Mouse (Mus musculus) CH12F3 (cell line): ENCODE measurements around the gene Nudt14.

Experiments used
- in situ Hi-C: fragments of 300-500 bp; cut with MboI; formaldehyde crosslinking; loops from 2 replicates; pipeline ENCODE4 v1.14.3; 2020; ENCODE audit warnings: low sequenced_read_pairs

Nudt14 gene

GRCm38 (mm10) chr12:112950040-112950760 is 8.3 kb upstream of the Nudt14 start:
- in situ Hi-C loops, result no loop called here

DNA sequence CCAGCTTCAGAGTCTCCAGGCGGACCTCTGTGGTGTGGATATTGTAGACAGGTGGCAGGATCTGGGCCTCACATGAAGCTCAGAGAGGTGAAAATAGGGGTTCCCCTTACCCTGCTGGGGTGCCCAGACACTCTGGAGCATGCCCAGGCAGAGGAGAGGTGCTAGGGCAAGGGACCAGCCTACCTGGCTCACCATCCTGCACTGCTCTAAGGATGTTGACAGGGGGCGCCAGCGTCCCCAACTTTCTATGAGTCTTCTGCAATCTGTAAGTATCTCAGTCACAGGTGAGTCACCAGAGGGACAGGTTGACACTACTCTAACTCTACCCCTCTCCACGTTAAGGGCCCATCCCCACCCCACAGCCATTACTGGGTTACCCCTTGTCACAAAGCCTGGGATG is 5.4 kb upstream of the Nudt14 start:
- in situ Hi-C loops, result loop anchor here (5.0 kb wide), 1 partner anchor 70 kb away; no protein-coding TSS in a partner anchor

DNA sequence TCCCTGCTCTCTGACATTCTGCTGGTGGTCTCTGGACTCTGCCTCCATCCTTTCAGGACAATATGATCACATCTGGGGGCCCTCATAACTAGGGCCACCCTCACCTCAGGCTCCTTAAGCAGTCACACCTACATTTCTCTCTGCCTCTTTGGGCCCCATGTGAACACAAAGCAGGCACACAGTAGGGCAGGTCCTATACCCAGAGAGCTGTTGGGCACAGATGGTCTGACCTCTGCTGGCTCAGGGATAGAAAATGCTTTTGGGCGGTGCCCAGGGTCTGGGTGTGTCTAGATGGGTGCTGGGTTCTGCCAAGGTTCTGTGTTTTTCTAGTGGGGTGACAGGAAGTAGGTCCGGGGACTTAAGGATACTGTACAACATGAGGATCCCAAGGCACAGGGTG is 1.7 kb upstream of the Nudt14 start:
- in situ Hi-C loops, result no loop called here

DNA sequence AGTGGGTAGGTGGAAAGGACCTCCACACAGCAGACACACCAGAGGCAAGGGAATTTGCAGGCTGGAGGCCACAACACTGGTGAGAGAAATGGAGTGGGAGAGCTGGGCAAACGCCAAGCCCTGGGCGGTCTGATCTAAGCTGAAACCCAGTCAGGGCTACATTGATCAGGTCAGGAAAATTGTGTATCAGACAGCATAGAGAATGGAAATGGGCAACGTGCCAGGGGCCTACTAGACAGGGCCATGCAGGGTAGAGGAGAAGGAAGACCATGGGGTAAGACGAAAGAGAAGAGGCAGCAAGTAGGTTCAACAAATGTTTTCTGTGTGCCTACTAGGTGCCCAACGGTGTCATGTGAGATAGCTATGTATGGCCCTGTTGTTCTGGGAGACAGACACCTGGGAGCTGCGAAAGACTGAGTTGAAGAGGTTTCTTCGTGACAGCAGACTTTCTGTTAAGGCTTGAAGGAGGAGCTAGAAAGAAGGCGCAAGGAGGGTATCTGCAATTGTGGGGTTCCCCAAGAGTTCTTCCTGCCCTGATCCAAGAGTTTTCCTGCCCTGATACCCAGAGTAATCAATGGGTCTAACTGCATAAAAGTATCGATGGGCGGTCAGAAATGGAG is 658 bp downstream of the Nudt14 start:
- in situ Hi-C loops, result no loop called here

DNA sequence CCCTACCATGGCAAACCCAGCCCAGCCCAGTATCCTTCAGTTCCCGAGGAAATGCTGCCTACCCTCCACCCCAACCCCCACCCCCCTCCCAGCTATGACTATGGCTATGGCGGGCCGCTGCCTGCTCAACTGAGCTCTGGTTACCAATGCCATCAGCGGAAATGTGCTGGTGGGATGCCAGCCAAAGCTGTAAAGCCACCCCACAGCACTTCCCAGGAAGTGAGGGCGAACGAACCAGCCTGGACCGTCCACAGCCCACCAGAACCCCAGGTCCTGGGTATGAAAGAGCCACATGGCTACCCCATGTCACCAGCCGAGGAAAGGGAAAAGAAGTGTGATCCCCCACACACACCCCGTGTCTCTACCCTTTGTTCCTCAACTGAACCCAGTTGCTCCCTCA is 1.2 kb downstream of the Nudt14 start:
- in situ Hi-C loops, result no loop called here

DNA sequence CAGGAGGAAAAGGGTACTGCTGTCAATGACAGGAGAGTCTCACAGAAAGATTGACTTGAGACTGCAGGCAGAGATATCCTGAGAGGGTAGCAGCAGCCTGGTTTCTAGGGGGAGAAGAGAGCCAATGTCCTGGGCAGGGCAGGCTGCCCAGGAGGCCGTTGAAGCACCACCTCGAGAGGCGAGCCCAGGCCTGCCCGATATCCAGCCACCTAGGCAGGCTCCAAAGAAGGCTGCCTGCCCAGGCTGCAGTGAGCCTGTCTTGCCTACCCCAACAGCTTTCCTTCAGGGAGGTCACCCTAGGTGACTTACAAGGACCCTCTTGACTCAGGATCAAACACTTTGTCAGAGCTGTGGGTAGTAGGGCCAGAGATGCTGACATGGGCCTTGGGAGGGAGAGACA is 1.7 kb downstream of the Nudt14 start:
- in situ Hi-C loops, result no loop called here

DNA sequence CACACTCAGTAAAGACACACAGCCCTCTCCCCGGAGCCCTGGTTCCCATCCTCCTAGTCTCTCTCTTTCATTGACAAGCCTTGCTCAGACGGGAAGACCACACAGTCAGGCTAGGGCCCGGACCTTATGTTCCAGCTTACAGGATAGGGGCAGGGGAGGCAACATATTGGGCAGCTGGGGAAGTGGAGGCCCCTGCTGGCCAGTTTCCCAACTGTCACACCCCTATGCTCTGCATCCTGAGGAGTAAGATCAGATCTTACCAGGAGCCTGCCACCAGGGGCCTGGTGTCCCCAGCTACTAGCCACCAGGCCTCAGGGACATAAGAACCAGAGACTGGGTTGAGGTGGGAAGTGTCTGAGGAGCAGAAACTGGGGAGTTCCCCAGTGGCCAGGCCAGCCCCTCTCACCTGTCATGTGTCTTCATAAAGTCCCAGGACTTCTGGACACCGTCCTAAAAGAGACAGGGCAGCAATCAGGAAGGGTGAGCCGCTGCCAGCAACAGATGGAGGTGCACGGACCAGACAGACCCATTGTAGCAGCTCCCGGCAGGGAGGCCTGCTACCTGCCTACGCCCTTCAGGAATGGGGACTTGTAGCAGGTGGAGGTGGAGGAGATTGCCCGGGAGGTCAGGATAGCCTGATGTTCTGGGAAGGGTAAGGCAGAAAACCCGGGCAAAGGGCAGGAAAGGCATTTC is 2.9 kb downstream of the Nudt14 start:
- in situ Hi-C loops, result no loop called here

DNA sequence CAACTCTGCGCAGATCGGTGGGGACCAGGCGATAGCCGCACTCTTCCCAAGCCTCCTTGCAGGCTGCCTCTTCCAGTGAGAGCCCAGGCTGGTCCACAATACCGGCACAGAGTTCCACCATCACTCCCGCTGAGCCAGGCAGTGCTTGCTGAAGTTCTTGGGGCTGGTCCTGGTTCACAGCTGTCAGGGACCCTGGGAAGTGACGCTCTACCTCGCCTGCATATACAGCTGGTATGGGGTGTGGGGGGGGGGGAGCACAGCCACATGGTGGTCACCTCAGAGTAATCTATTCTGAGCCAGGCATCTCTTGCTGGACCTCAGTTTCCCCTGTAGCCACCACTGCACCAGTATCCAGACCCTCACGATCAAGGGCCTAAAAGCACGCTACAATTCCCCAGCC is 3.6 kb downstream of the Nudt14 start:
- in situ Hi-C loops, result no loop called here

GRCm38 (mm10) chr12:112937906-112938305 is 4.0 kb downstream of the Nudt14 start:
- in situ Hi-C loops, result no loop called here

- in situ Hi-C loops, result no loop called here
These were observed 9.3 kb downstream of the Nudt14 start for GRCm38 (mm10) chr12:112932647-112933046.

GRCm38 (mm10) chr12:112929562-112930352 is 12.2 kb downstream of the Nudt14 start, which contains the start of gene Jag2:
TSS of gene Jag2 (minus strand) at chr12:112929776.
- in situ Hi-C loops, result no loop called here

GRCm38 (mm10) chr12:112928401-112929241 is 13.3 kb downstream of the Nudt14 start:
- in situ Hi-C loops, result no loop called here

- in situ Hi-C loops, result no loop called here
These were observed 14.7 kb downstream of the Nudt14 start for GRCm38 (mm10) chr12:112927265-112927664.

DNA sequence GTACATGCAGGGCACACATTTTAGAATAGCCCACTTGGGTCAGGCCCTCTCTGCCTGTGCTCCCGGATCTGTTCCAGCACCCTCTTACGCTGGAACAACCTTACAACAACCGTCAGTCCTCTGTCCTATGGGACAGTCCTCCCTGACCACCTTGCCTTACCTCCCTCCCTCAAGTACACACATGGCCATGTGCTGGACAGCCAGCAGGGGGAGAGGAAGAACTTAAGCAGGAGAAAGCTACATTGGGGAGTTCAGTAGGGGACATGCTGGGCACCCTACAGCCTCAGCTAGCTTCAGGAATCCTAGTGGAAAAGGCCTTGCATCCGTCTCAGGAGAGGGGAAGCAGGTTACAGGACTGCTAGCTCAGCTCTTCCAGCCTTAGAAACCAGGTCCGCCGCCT is 16.0 kb downstream of the Nudt14 start:
- in situ Hi-C loops, result no loop called here

GRCm38 (mm10) chr12:112922541-112922940 is 19.4 kb downstream of the Nudt14 start:
- in situ Hi-C loops, result no loop called here

DNA sequence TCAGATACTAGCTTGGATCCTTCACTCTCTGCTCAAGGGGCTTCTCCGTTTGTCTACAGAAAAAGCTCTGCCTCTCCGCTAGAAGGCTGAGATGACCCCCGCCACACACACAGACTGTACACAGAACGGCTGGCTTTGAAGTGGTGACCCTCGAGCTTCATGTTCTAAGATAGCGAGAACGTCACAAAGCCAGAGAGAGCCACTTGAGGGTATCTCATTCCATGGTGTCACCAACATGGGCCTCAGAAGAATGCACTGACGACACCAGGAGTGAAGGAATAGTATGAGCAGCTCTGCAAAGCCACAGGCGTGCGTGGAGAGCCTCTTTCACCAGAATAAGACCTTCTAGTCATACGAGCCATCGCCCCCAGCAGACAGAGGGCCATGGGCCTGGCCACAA is 20.4 kb downstream of the Nudt14 start:
- in situ Hi-C loops, result no loop called here

GRCm38 (mm10) chr12:112917906-112918305 is 24.0 kb downstream of the Nudt14 start:
- in situ Hi-C loops, result no loop called here

DNA sequence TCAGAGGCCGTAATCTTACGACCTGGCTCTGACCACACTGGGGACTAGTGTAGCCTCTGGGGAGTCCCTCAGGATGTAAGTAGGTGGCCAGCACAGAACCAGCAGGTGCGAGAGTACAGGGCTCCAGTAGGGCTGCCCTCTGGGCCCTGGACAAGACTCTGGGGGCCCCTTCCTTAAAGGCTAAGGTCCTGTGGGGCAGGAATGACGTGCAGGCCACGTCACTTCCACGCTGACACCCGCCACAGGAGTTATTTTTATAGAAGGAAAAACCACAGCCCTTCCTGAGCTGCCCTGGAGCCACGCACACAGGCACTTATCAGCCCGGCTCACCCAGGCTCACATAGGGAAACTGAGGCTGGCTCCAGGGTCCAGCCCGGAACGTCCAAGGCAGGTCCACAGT is 24.4 kb downstream of the Nudt14 start:
- in situ Hi-C loops, result no loop called here

- in situ Hi-C loops, result no loop called here
These were observed 25.1 kb downstream of the Nudt14 start for GRCm38 (mm10) chr12:112916698-112917400.

- in situ Hi-C loops, result no loop called here
These were observed 26.3 kb downstream of the Nudt14 start for GRCm38 (mm10) chr12:112915587-112915986.
